In the genomic region with DNA sequence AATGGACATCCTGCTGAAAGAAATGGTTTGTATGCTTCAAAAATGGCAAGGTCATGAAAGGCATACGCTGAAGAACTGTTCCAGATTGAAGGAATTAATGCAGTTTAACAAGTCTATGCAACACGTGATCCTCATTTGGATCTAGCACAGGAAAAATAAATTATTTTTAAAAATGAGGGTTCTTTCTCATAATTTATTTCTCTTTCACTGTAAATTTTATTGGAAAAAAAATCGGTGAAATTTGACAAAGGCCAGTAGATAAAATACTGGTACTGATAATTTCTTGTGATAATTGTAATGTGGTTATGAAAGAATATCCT, we compare ENCODE assay signal across 8 mouse cellular contexts. TPM values are rescaled to one million over a fixed set of nuclear protein-coding genes. Genes with fewer than 3 reads are reported as not detected.
DNase-seq lines count a peak whose midpoint lies in the region; ATAC-seq and TF ChIP-seq lines count a peak whose summit lies in the region.

No protein-coding gene starts in this region.

- peak in 1 of 2 experiments; percentile 5; a peak in 1 of 4 replicates for TF ChIP-seq EP300 in MEL (IDR thresholded peaks at IDR 0.05; ENCODE audit: low read depth in 1 of 2, low read length in 2 of 2)

- H3K4me1 ChIP-seq in heart, embryonic 14.5 days (ENCODE audit: control insufficient read depth in 2 of 2, insufficient read depth in 2 of 2, low read length in 2 of 2) = no peaks in the 10 kb centered on the region
- peaks cover 12 to 17% of the 10 kb centered on the region in 2 experiments for H3K4me1 ChIP-seq in MEL (ENCODE audit: control insufficient read depth in 1 of 2, insufficient read depth in 2 of 2, low read length in 2 of 2)
- no peaks in the 10 kb centered on the region for H3K4me1 ChIP-seq in hindbrain, embryonic 14.5 days (replicated peaks; ENCODE audit: control insufficient read depth, insufficient read depth, low read length)
- no peaks in the 10 kb centered on the region for H3K4me1 ChIP-seq in midbrain, embryonic 12.5 days

- no peak for TF ChIP-seq POLR2A in MEL (IDR thresholded peaks at IDR 0.05; ENCODE audit: control insufficient read depth in 1 of 2, insufficient read depth in 1 of 2, low read depth in 1 of 2, low read length in 2 of 2, poor library complexity in 1 of 2)

- intact Hi-C loops in heart, postnatal 10 days (cut with DNase I) = no loop called here
- intact Hi-C loops in left cerebral cortex, postnatal 36 days (cut with DNase I) = no loop called here

- peaks cover 7% of the 10 kb centered on the region; the same call in 1 of the 2 replicates for H3K79me2 ChIP-seq in MEL (ENCODE audit: control insufficient read depth, insufficient read depth, low read length, poor library complexity)

- H3K9ac ChIP-seq in heart, embryonic 14.5 days (ENCODE audit: low read length) = peak overlapping the region; percentile 82
- H3K9ac ChIP-seq in MEL (ENCODE audit: control insufficient read depth, low read depth, low read length, poor library complexity, severe bottlenecking) = peak overlapping the region; percentile 94
- peak overlapping the region; percentile 74 for H3K9ac ChIP-seq in hindbrain, embryonic 14.5 days
- no peak overlapping the region; the same call in 1 of the 2 replicates for H3K9ac ChIP-seq in midbrain, embryonic 12.5 days (replicated peaks)

- no peak for TF ChIP-seq RAD21 in MEL (IDR thresholded peaks at IDR 0.05; ENCODE audit: low read depth, low read length)

- H3K4me3 ChIP-seq in heart, embryonic 14.5 days (ENCODE audit: control insufficient read depth in 1 of 2, insufficient read depth in 1 of 2, low read depth in 1 of 2, low read length in 2 of 2) = peak overlapping the region in 1 of 2 experiments; percentile 57; a peak in 2 of 4 replicates
- peak overlapping the region; percentile 41 to 90 for H3K4me3 ChIP-seq in MEL (ENCODE audit: control insufficient read depth in 1 of 2, insufficient read depth in 1 of 2, low read depth in 2 of 2, low read length in 2 of 2)
- H3K4me3 ChIP-seq in hindbrain, embryonic 14.5 days (replicated peaks; ENCODE audit: low read length) = peak overlapping the region; percentile 61
- peak overlapping the region; percentile 60 for H3K4me3 ChIP-seq in midbrain, embryonic 12.5 days

- H3K4me2 ChIP-seq in heart, embryonic 14.5 days (ENCODE audit: low read length) = peak overlapping the region; percentile 62
- peak overlapping the region; percentile 55 for H3K4me2 ChIP-seq in hindbrain, embryonic 14.5 days (replicated peaks)
- H3K4me2 ChIP-seq in midbrain, embryonic 12.5 days (replicated peaks) = peak overlapping the region; percentile 47

- no peak for ATAC-seq in heart, embryonic 14.5 days (ENCODE audit: insufficient number of reproducible peaks, insufficient read depth, low FRiP score, low read depth)
- ATAC-seq in hindbrain, embryonic 14.5 days (ENCODE audit: low FRiP score) = no peak
- ATAC-seq in midbrain, embryonic 12.5 days (ENCODE audit: low FRiP score, low read depth) = no peak

- H3K36me3 ChIP-seq in heart, embryonic 14.5 days (ENCODE audit: control insufficient read depth, insufficient read depth, low read length) = no peaks in the 10 kb centered on the region
- H3K36me3 ChIP-seq in MEL (ENCODE audit: control insufficient read depth in 1 of 2, insufficient read depth in 2 of 2, low read length in 2 of 2) = peaks cover 0 to 24% of the 10 kb centered on the region in 2 experiments; a peak in 3 of 4 replicates
- no peaks in the 10 kb centered on the region for H3K36me3 ChIP-seq in hindbrain, embryonic 14.5 days (replicated peaks; ENCODE audit: control insufficient read depth, insufficient read depth)
- no peaks in the 10 kb centered on the region for H3K36me3 ChIP-seq in midbrain, embryonic 12.5 days

- H3K9me3 ChIP-seq in heart, embryonic 14.5 days (ENCODE audit: control insufficient read depth, low read length) = no peaks in the 10 kb centered on the region
- no peaks in the 10 kb centered on the region for H3K9me3 ChIP-seq in MEL (replicated peaks; ENCODE audit: insufficient read depth, low read length)
- no peaks in the 10 kb centered on the region for H3K9me3 ChIP-seq in hindbrain, embryonic 14.5 days (ENCODE audit: control insufficient read depth, low read length)
- H3K9me3 ChIP-seq in midbrain, embryonic 12.5 days = no peaks in the 10 kb centered on the region

- TF ChIP-seq CTCF in MEL (IDR thresholded peaks at IDR 0.05 in 2 of 3, conservative IDR thresholded peaks at IDR 0.05 in 1 of 3; ENCODE audit: control insufficient read depth in 1 of 3, insufficient read depth in 1 of 3, low read depth in 2 of 3, low read length in 3 of 3, poor library complexity in 1 of 3, severe bottlenecking in 1 of 3) = no peak

- H3K27me3 ChIP-seq in heart, embryonic 14.5 days (ENCODE audit: control insufficient read depth, insufficient read depth, low read length) = no peaks in the 10 kb centered on the region
- H3K27me3 ChIP-seq in MEL (ENCODE audit: control insufficient read depth in 1 of 2, insufficient read depth in 2 of 2, low read length in 2 of 2) = no peaks in the 10 kb centered on the region
- no peaks in the 10 kb centered on the region for H3K27me3 ChIP-seq in hindbrain, embryonic 14.5 days (ENCODE audit: control insufficient read depth, insufficient read depth, low read length)
- H3K27me3 ChIP-seq in midbrain, embryonic 12.5 days = no peaks in the 10 kb centered on the region

- no peak for DNase-seq in heart, postnatal 10 days
- DNase-seq in MEL (ENCODE audit: low read depth, low spot score) = no peak
- no peak for DNase-seq in hindbrain, embryonic 14.5 days (ENCODE audit: low spot score)
- no peak for DNase-seq in left cerebral cortex, postnatal 36 days (ENCODE audit: low spot score in 2 of 2)
- no peak for DNase-seq in gastrocnemius, adult 18-20 months (ENCODE audit: low spot score)
- DNase-seq in layer of hippocampus, postnatal 14 days (ENCODE audit: low spot score in 2 of 2) = no peak

- H3K27ac ChIP-seq in heart, embryonic 14.5 days (replicated peaks in 1 of 2; ENCODE audit: control insufficient read depth in 1 of 2, insufficient read depth in 1 of 2, low read depth in 2 of 2, low read length in 2 of 2) = no peak overlapping the region; a peak in 1 of 4 replicates
- peak overlapping the region; percentile 29; the same call in 1 of the 2 replicates for H3K27ac ChIP-seq in MEL (ENCODE audit: control insufficient read depth, low read depth, low read length)
- peak overlapping the region; percentile 89; the same call in 1 of the 2 replicates for H3K27ac ChIP-seq in hindbrain, embryonic 14.5 days
- no peak overlapping the region for H3K27ac ChIP-seq in midbrain, embryonic 12.5 days (replicated peaks)

- WGBS in heart, embryonic 14.5 days = 26% methylated on average over 3 of the region's 3 CpGs
- WGBS in hindbrain, embryonic 14.5 days = 30% methylated on average over 3 of the region's 3 CpGs
- WGBS in midbrain, embryonic 12.5 days = 32% methylated on average over 3 of the region's 3 CpGs

TF ChIP-seq in MEL, 35 proteins besides CTCF, POLR2A, EP300 and RAD21:
- TF ChIP-seq NELFE (IDR thresholded peaks at IDR 0.05; ENCODE audit: low read depth, low read length) = no peak
- TF ChIP-seq MAX (IDR thresholded peaks at IDR 0.05; ENCODE audit: low read length) = peak; percentile 41
- peak in 1 of 2 experiments; percentile 36; a peak in 1 of 4 replicates for TF ChIP-seq USF2 (IDR thresholded peaks at IDR 0.05; ENCODE audit: borderline replicate concordance in 1 of 2, insufficient read depth in 1 of 2, low read depth in 1 of 2, low read length in 2 of 2)
- TF ChIP-seq MYC (IDR thresholded peaks at IDR 0.05; ENCODE audit: low read depth, low read length) = 0 out of 2 replicates have a peak, but pooled peaks have one; percentile 10
- TF ChIP-seq POLR2AphosphoS5 (IDR thresholded peaks at IDR 0.05; ENCODE audit: borderline replicate concordance, low read depth, low read length) = no peak
- TF ChIP-seq USF1 (IDR thresholded peaks at IDR 0.05; ENCODE audit: low read depth, low read length) = peak; percentile 78; the same call in 1 of the 2 replicates

RNA-seq across cellular contexts. Expression of a gene that starts 1.3 kb away (rescaled TPM):
- 33.6 and 34.5 TPM in 2 replicates for polyA plus RNA-seq in heart, embryonic 14.5 days (2014; fragmentation: Nextera tagmentation; extraction: Ambion mirVana)
- total RNA-seq in heart, postnatal 10 days (2021) = 10 to 100 TPM; 10.8 to 11.0 TPM
- 13.8 and 17.8 TPM in 2 replicates for total RNA-seq in MEL (2012; rRNA removed)
- 10 to 100 TPM in 1 of 2 experiments, not detected in 1; 34.4 TPM for polyA plus RNA-seq in MEL (2012; ENCODE audit: insufficient read depth in 1 of 2, insufficient read length in 2 of 2, low read depth in 1 of 2, low replicate concordance in 2 of 2, missing spikeins in 1 of 2)
- polyA plus RNA-seq in hindbrain, embryonic 14.5 days (2014; fragmentation: Nextera tagmentation; extraction: Ambion mirVana) = 81.4 and 91.6 TPM in 2 replicates
- polyA plus RNA-seq in midbrain, embryonic 12.5 days (2016; fragmentation: Nextera tagmentation; extraction: Ambion mirVana) = 85.7 and 86.4 TPM in 2 replicates
- total RNA-seq in left cerebral cortex, postnatal 36 days (2021) = 100 to 1,000 TPM; 100 to 114 TPM
- total RNA-seq in gastrocnemius, adult 18-20 months (2021) = 1 to 10 TPM; 1.5 to 2.3 TPM
- 10 to 100 TPM; 81.9 to 82.7 TPM for total RNA-seq in layer of hippocampus, postnatal 14 days (2021)

RNA-seq across cellular contexts. Expression of a gene that starts 17.3 kb away (rescaled TPM):
- 71.3 and 85.2 TPM in 2 replicates for polyA plus RNA-seq in heart, embryonic 14.5 days (2014; fragmentation: Nextera tagmentation; extraction: Ambion mirVana)
- 100 to 1,000 TPM; 169 to 183 TPM for total RNA-seq in heart, postnatal 10 days (2021)
- 31.9 and 36.6 TPM in 2 replicates for total RNA-seq in MEL (2012; rRNA removed)
- 100 to 1,000 TPM in 1 of 2 experiments, not detected in 1; 136 TPM for polyA plus RNA-seq in MEL (2012; ENCODE audit: insufficient read depth in 1 of 2, insufficient read length in 2 of 2, low read depth in 1 of 2, low replicate concordance in 2 of 2, missing spikeins in 1 of 2)
- 126 and 142 TPM in 2 replicates for polyA plus RNA-seq in hindbrain, embryonic 14.5 days (2014; fragmentation: Nextera tagmentation; extraction: Ambion mirVana)
- polyA plus RNA-seq in midbrain, embryonic 12.5 days (2016; fragmentation: Nextera tagmentation; extraction: Ambion mirVana) = 136 and 150 TPM in 2 replicates
- total RNA-seq in left cerebral cortex, postnatal 36 days (2021) = 100 to 1,000 TPM; 265 to 299 TPM
- total RNA-seq in gastrocnemius, adult 18-20 months (2021) = 100 to 1,000 TPM; 103 to 117 TPM
- 100 to 1,000 TPM; 292 to 294 TPM for total RNA-seq in layer of hippocampus, postnatal 14 days (2021)

RNA-seq across cellular contexts. Expression of a gene that starts 46.9 kb away (rescaled TPM):
- 143 and 144 TPM in 2 replicates for polyA plus RNA-seq in heart, embryonic 14.5 days (2014; fragmentation: Nextera tagmentation; extraction: Ambion mirVana)
- 100 to 1,000 TPM; 260 to 271 TPM for total RNA-seq in heart, postnatal 10 days (2021)
- total RNA-seq in MEL (2012; rRNA removed) = 269 and 295 TPM in 2 replicates
- polyA plus RNA-seq in MEL (2012; ENCODE audit: insufficient read depth in 1 of 2, insufficient read length in 2 of 2, low read depth in 1 of 2, low replicate concordance in 2 of 2, missing spikeins in 1 of 2) = 100 to 1,000 TPM; 530 to 704 TPM
- polyA plus RNA-seq in hindbrain, embryonic 14.5 days (2014; fragmentation: Nextera tagmentation; extraction: Ambion mirVana) = 332 and 338 TPM in 2 replicates
- polyA plus RNA-seq in midbrain, embryonic 12.5 days (2016; fragmentation: Nextera tagmentation; extraction: Ambion mirVana) = 372 and 374 TPM in 2 replicates
- 100 to 1,000 TPM; 334 to 347 TPM for total RNA-seq in left cerebral cortex, postnatal 36 days (2021)
- 100 to 1,000 TPM; 138 to 146 TPM for total RNA-seq in gastrocnemius, adult 18-20 months (2021)
- 100 to 1,000 TPM; 380 to 412 TPM for total RNA-seq in layer of hippocampus, postnatal 14 days (2021)

Comparison
In these comparisons a context has a peak if more than half of its experiments do, and no peak if none do; other contexts are left out.
1. H3K27ac ChIP-seq: peak in MEL (single experiment) and hindbrain, embryonic 14.5 days (single experiment); none in heart, embryonic 14.5 days (0 of 2) and midbrain, embryonic 12.5 days (single experiment).
2. Peak in every context shown above with its lines, with median percentiles within 50 percentile points of each other: H3K4me2 ChIP-seq.